Mouse (Mus musculus) ES-E14 (cell line): ENCODE results near the gene Tcerg1l. TPM values are rescaled to one million over a fixed set of nuclear protein-coding genes. Genes with fewer than 3 reads are reported as not detected.

Experiments
- DNase-seq: peaks from one replicate; pipeline ENCODE4 v3.0.0-alpha.2; 2013; ENCODE audit warnings: low read depth, low spot score
- H3K27ac ChIP-seq: 2 replicates; pipeline ENCODE4 v1.5.1; 2012; ENCODE audit warnings: low read depth, mild to moderate bottlenecking, low read length, moderate library complexity, mixed read lengths; ENCODE audit not compliant: poor library complexity, insufficient read depth, severe bottlenecking
- H3K36me3 ChIP-seq: 2 replicates; pipeline ENCODE4 v1.6.1; 2012; ENCODE audit warnings: mild to moderate bottlenecking, low read length, moderate library complexity, mixed read lengths; ENCODE audit not compliant: control insufficient read depth, poor library complexity, insufficient read depth, severe bottlenecking
- H3K4me1 ChIP-seq, 2 experiments: fragments of 150-350 bp in 1 of 2; sonication (generic) in 1 of 2; 2 replicates each; pipeline ENCODE4 v1.6.1; 2012; ENCODE audit warnings: low read length in 2 of 2, mild to moderate bottlenecking in 1 of 2, mixed read lengths in 1 of 2; ENCODE audit not compliant: control insufficient read depth in 2 of 2, insufficient read depth in 2 of 2, poor library complexity in 1 of 2
- H3K4me3 ChIP-seq, 2 experiments: fragments of 150-350 bp in 1 of 2; sonication (generic) in 1 of 2; 2 replicates each; pipeline ENCODE4 v1.5.1; 2012; ENCODE audit warnings: low read length in 2 of 2, low read depth in 1 of 2, mild to moderate bottlenecking in 1 of 2, mixed read lengths in 1 of 2; ENCODE audit not compliant: insufficient read depth in 1 of 2, poor library complexity in 1 of 2, severe bottlenecking in 1 of 2
- H3K9ac ChIP-seq: 2 replicates; pipeline ENCODE4 v1.6.1; 2012; ENCODE audit warnings: low read depth, mild to moderate bottlenecking, low read length, mixed read lengths; ENCODE audit not compliant: poor library complexity, insufficient read depth, severe bottlenecking
- H3K9me3 ChIP-seq: fragments of 150-350 bp; sonication (generic); 2 replicates; pipeline ENCODE4 v1.6.1; 2012; ENCODE audit warnings: low read depth, mild to moderate bottlenecking, low read length; ENCODE audit not compliant: control insufficient read depth, insufficient read depth
- CHD2 ChIP-seq: IDR thresholded peaks from 2 replicates; pipeline ENCODE4 v1.6.1; 2014; ENCODE audit warnings: mild to moderate bottlenecking, low read depth, low read length, inconsistent platforms
- HCFC1 ChIP-seq: IDR thresholded peaks from 2 replicates; pipeline ENCODE4 v1.6.1; 2012; ENCODE audit warnings: low read length, inconsistent platforms, borderline replicate concordance; ENCODE audit not compliant: insufficient read depth
- MAFK ChIP-seq: IDR thresholded peaks from 2 replicates; pipeline ENCODE4 v1.6.1; 2014; ENCODE audit warnings: mild to moderate bottlenecking, low read depth, low read length, inconsistent platforms; ENCODE audit not compliant: insufficient read depth
- ZC3H11A ChIP-seq: IDR thresholded peaks from 2 replicates; pipeline ENCODE4 v1.6.1; 2012; ENCODE audit warnings: low read depth, mild to moderate bottlenecking, inconsistent platforms, low read length, borderline replicate concordance
- ZNF384 ChIP-seq: IDR thresholded peaks from 2 replicates; pipeline ENCODE4 v1.6.1; 2012; ENCODE audit warnings: low read depth, low read length, inconsistent platforms
- in situ Hi-C, 2 experiments: fragments of 600-800 bp; cut with MboI; formaldehyde crosslinking; loops; one replicate each; pipeline ENCODE4 v1.15.1; 2025; ENCODE audit warnings: low sequenced_read_pairs in 2 of 2, inconsistent platforms in 1 of 2; ENCODE audit not compliant: unreplicated experiment in 2 of 2
- total RNA-seq: library from RNA; depleted of rRNA; stranded (reverse); fragments of 300-350 nt; gene quantifications from 2 replicates; pipeline ENCODE4 v1.2.3, GENCODE M21; 2012

Tcerg1l gene
- total RNA-seq, 1 experiment = 1.1 TPM

DNA sequence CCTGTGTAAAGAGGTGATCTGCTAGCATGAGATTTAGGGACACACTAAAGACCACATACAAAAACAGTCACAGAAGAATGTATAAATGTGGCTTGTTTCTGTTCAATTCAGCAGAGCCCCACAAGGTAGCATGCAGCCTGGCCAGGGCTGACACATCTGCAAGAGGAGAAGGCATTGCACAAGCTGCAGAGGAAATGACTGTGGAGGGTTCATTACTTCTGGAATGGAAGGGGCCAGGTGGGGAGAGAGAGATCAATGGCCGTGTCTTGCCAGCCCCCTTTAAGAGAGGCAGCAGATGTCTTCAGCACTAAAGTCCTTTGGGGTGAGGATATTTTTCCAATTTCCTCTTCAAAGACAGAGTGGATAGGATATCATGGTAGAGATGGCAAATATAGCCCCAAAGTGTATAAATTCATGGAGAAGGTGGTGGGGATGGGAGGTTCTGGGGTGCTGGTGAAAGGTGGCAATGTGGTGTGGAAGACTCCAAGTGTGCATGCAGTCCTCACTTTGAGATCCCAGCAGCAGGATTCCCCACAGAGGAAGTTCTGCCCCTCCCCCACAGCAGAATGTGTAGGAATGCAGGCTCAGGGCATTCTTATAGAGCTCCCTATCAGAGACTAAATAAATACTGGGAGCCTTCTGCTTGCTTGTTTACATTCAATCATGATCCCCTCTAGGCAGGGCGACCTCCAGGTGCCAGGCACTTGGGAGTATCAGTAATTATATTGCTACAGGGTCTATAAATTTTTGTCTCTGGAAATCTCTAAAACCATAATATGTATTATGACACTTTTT, 40.7 kb downstream of the Tcerg1l start:
- in situ Hi-C loops = no loop called here
- no peak overlapping the region for H3K9ac ChIP-seq
- DNase-seq = no peak
- no peaks in the 10 kb centered on the region for H3K9me3 ChIP-seq
- no peaks in the 10 kb centered on the region for H3K4me1 ChIP-seq
- no peak overlapping the region for H3K27ac ChIP-seq
- no peak overlapping the region for H3K4me3 ChIP-seq
- TF ChIP-seq HCFC1 (no peak), MAFK (no peak), ZC3H11A (no peak), CHD2 (no peak), ZNF384 (no peak)
- H3K36me3 ChIP-seq = no peaks in the 10 kb centered on the region

DNA sequence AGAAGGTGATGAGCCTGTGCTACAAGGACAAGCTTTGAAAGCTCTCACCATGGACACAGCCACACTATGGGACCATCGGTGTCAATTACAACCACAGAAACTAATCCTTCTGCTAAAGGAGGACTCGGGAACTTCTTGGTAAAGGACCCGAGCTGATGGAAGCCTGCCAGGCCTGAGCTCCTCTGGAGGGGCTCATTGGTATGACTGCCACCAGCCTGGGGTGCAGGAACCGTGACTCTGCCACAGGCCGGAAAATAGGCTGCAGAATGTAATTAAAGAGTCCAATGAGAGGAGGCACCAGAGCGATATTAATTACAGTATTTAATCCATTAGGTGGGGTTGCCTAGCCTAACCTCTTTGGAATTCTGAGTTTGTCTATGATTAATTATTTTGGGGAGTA, 52.1 kb downstream of the Tcerg1l start:
- Histone ChIP-seq H3K9ac (no peak overlapping the region), H3K27ac (no peak overlapping the region), H3K4me3 (no peak overlapping the region), H3K9me3 (no peaks in the 10 kb centered on the region), H3K4me1 (peaks cover 0 to 1% of the 10 kb centered on the region in 2 experiments; a peak in 1 of 4 replicates), H3K36me3 (no peaks in the 10 kb centered on the region)
- in situ Hi-C loops = no loop called here
- no peak for DNase-seq
- TF ChIP-seq ZNF384 = no peak
- TF ChIP-seq ZC3H11A = no peak
- no peak for TF ChIP-seq CHD2

DNA sequence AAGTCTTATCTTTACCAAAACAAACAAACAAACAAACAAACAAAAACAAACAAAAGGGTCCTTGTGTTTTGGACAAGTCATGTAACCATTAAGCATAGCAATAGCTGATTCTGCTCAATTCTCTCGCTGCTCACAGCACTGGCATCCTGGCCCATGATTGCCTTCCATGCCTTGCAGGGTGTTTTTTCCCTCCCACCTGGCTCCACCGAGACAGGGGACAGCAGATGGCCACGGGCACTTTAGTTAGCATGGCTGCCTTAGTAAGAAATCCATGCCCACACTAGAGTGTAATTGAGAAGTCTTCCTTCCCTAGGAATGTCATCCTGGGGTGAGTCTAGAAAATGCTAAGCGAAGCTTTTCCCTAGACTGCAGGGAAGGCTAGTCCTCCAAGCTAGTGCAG, 59.1 kb downstream of the Tcerg1l start:
- no peak overlapping the region for H3K27ac ChIP-seq
- H3K4me3 ChIP-seq = no peak overlapping the region
- no peak overlapping the region for H3K9ac ChIP-seq
- in situ Hi-C loops = no loop called here
- no peaks in the 10 kb centered on the region for H3K36me3 ChIP-seq
- H3K4me1 ChIP-seq = no peaks in the 10 kb centered on the region; a peak in 1 of 4 replicates
- TF ChIP-seq ZNF384 = no peak
- no peak for TF ChIP-seq HCFC1
- no peak for TF ChIP-seq MAFK
- no peak for TF ChIP-seq CHD2
- no peak for TF ChIP-seq ZC3H11A
- H3K9me3 ChIP-seq = no peaks in the 10 kb centered on the region
- DNase-seq = no peak

DNA sequence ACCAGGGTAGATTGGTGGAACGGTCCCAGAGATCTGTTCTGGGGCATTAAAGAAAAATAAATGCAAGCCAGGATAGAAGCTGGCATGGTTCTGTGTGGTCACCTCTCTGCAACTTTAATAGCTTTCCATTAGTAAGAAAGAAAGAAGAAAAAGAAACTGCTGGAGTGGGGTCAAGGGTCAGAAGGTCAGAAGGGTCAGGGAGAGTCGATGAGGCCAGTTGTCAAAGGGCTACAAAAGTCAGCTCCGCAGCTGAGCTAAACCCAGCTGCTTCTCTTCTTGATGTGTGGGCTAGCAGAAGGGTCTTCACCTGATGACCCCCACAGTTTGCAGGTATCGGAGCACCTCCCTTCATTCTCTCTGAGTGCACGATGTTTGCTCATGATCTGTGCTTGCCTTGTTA, 59.6 kb downstream of the Tcerg1l start:
- in situ Hi-C loops = no loop called here
- H3K9me3 ChIP-seq = no peaks in the 10 kb centered on the region
- H3K4me1 ChIP-seq = no peaks in the 10 kb centered on the region; a peak in 1 of 4 replicates
- TF ChIP-seq ZC3H11A (no peak), HCFC1 (no peak), ZNF384 (no peak), MAFK (no peak), CHD2 (no peak)
- H3K9ac ChIP-seq = no peak overlapping the region
- no peaks in the 10 kb centered on the region for H3K36me3 ChIP-seq
- DNase-seq = no peak
- no peak overlapping the region for H3K4me3 ChIP-seq
- no peak overlapping the region for H3K27ac ChIP-seq

DNA sequence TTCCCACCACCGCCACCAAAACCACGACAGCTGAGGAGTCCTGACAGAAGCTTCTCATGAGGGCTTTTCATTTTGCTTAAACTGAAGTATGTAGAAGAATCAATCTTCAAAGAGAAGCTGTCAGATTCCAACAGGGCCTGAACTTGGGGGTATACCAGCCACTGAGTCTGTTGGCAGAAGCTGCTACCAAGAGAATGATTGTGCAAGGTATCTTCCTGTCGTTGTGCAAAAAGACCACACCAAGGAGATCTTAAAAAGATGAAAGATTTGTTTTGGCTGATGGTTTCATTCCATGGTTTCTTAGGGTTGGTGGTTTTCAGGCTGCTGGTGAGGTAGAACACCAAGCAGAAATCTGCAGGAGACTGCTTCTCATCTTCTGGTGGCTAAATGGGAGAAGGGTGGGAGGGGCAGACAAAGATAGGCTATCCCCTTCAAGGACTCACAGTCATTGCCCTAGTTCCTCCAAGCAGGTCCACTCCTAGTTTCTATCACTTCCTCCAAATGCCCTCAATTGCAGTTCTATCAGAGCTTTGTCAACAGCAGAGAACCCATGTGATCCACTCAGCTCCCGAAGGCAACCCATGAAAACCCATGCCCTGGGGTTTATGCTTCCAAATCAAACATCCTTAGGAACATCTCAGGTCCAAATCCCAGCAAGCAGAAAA, 64.9 kb downstream of the Tcerg1l start:
- Histone ChIP-seq H3K36me3 (no peaks in the 10 kb centered on the region), H3K27ac (no peak overlapping the region), H3K4me3 (no peak overlapping the region), H3K9me3 (no peaks in the 10 kb centered on the region), H3K9ac (no peak overlapping the region), H3K4me1 (no peaks in the 10 kb centered on the region; a peak in 1 of 4 replicates)
- in situ Hi-C loops = no loop called here
- no peak for DNase-seq
- TF ChIP-seq MAFK (no peak), ZC3H11A (no peak), CHD2 (no peak), ZNF384 (no peak), HCFC1 (no peak)
